ENCODE assay signal across 23 mouse cellular contexts in the genomic region with DNA sequence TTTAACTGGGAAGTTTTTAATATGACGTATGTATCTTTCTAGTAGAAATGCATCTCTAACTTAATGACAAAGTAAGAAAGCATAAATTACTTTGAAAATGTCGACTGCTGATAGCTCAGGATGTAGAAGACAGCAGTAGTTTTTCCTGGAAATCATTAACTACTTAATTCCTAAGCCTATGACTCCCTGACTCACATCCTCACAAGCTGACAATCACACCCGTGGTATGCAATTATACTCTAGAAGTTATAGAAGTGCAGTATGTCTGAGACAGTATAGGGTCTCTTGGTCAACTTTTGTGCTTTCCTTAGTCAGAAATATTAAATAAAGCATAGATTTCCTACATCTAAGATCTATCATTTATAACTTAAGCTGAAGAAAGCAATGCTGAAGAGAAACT.
"Had no signal": no experiment of that assay in that cellular context is flagged by ENCODE, and none has a peak within 500 bp of the region (broad histone marks: within the 10 kb centered on the region; RNA-seq: fewer than 3 reads in every experiment).

No protein-coding gene starts in this region.

- H3K27ac ChIP-seq: heart, adult 2 months; heart, embryonic 13.5 days; heart, embryonic 15.5 days; hindbrain, embryonic 13.5 days; hindbrain, embryonic 15.5 days; hindbrain, postnatal 0 days; layer of hippocampus, adult 2 months; limb, embryonic 10.5 days; limb, embryonic 12.5 days; liver, embryonic 13.5 days; liver, embryonic 15.5 days had no signal

- H3K9me3 ChIP-seq: heart, embryonic 13.5 days; heart, embryonic 15.5 days; hindbrain, embryonic 13.5 days; hindbrain, embryonic 15.5 days; limb, embryonic 10.5 days; limb, embryonic 12.5 days; liver, embryonic 13.5 days; liver, embryonic 15.5 days had no signal

- DNase-seq: gastrocnemius, postnatal 14 days; gastrocnemius, postnatal 36 days; heart, adult 2 months; heart, postnatal 14 days; heart, postnatal 36 days; kidney, adult 18-20 months; kidney, adult 8-10 months; kidney, postnatal 25 days; kidney, postnatal 4 days; layer of hippocampus, postnatal 36 days; liver; liver, embryonic 13.5 days had no signal

- H3K27me3 ChIP-seq: heart, embryonic 13.5 days; heart, embryonic 15.5 days; hindbrain, embryonic 13.5 days; hindbrain, embryonic 15.5 days; limb, embryonic 12.5 days; liver, embryonic 13.5 days; liver, embryonic 15.5 days had no signal

- H3K4me1 ChIP-seq: heart, embryonic 15.5 days; hindbrain, embryonic 13.5 days; hindbrain, embryonic 15.5 days; limb, embryonic 10.5 days; limb, embryonic 12.5 days; liver, embryonic 15.5 days had no signal

- H3K36me3 ChIP-seq: heart, embryonic 13.5 days; heart, embryonic 15.5 days; hindbrain, embryonic 13.5 days; hindbrain, embryonic 15.5 days; limb, embryonic 10.5 days; limb, embryonic 12.5 days; liver, embryonic 13.5 days; liver, embryonic 15.5 days had no signal

- ATAC-seq: hindbrain, postnatal 0 days had no signal

- H3K4me3 ChIP-seq: heart, adult 2 months; heart, embryonic 13.5 days; heart, embryonic 15.5 days; hindbrain, embryonic 13.5 days; hindbrain, embryonic 15.5 days; layer of hippocampus, adult 2 months; limb, embryonic 10.5 days; limb, embryonic 12.5 days; liver, embryonic 13.5 days; liver, embryonic 15.5 days had no signal

- H3K9ac ChIP-seq: heart, embryonic 13.5 days; heart, embryonic 15.5 days; hindbrain, embryonic 13.5 days; hindbrain, embryonic 15.5 days; limb, embryonic 12.5 days; liver, embryonic 13.5 days; liver, embryonic 15.5 days had no signal

- H3K4me2 ChIP-seq: heart, embryonic 11.5 days; heart, embryonic 13.5 days; heart, embryonic 15.5 days; hindbrain, embryonic 13.5 days; hindbrain, embryonic 15.5 days; limb, embryonic 12.5 days; liver, embryonic 11.5 days; liver, embryonic 13.5 days; liver, embryonic 15.5 days had no signal
